Mouse (Mus musculus) embryo, embryonic 9.5 days (tissue): ENCODE results near the gene Man2a1.

Experiments
- DNase-seq: peaks from one replicate; pipeline ENCODE4 v3.0.0-alpha.2; 2017; ENCODE audit errors: extremely low spot score

Gene Man2a1

DNA sequence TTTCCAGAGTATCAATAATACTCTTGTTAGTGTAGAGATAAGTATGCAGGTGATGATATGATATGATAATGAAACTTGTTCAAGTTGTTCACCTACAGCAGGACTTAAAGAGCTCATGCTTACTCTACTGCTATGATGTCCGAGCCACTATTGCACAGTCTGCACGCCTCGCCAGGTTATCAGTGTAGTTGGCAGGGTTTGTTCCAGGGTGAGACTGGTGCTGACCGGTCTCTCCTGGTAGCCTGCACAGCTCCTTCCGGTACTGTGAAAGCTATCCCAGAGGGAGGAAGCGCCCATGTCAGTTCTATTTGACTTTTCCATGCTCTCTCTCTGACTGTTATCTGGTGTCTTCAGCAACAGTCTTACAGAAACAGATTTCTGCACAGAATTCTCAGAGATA, 107.0 kb downstream of the Man2a1 start:
- DNase-seq: no peak

DNA sequence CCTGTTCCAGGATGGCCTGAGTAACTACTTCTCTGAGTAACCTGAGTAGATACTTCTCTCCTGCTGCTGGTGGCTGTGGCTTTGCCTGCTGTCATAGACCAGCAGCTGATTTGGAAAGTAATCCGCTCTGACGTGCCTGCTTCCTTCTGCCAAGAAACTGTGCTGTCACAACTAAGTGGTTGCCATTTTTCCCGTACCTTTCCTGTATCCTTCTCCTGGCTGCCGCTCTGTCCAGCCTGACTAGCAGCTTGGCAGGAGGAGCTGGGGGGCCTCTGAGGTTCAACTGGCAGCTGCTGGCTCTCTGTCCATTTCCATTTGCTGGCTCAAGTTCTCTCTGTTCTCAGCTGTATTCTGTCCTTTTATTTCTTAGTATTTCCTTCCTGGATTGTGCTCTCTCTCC, 115.8 kb downstream of the Man2a1 start:
- DNase-seq: no peak

DNA sequence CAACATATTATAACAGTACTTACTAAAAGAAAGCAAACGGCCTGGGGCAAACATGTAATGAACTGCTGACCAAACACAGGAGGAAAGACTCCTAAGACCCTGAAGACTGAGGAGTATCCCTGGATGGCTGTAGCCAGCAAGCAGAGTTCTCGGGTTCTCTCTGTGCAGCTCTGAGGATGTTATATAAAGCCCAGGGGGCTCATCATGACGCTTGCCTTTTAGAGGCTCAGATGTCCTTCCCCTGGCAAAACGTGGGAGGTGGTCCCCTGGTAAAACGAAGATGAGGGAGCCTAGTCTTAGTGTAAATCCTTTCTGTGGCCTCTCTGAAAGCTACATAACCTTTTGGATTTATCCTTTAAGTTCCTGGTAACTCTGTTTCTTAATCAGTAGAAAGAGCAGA, 119.2 kb downstream of the Man2a1 start:
- no peak for DNase-seq

DNA sequence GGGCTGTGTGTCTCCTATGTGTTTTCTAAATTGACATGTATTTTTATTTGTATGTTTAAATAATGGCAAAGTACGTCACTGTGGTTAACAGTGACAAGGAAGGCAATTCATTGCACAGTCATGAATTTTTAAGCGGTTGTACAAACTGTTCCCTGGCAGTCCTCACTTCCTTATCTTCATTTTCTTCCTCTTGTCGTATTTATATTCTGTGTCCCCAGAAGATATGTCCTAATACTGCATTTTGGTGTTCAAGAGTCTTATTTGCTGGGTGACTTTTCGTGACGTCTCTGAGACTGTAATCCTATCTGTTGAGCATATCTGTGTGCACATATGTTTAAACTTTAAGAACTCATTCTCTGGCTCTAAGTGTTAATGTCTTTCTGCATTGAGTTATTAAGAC, 120.6 kb downstream of the Man2a1 start:
- DNase-seq: no peak

DNA sequence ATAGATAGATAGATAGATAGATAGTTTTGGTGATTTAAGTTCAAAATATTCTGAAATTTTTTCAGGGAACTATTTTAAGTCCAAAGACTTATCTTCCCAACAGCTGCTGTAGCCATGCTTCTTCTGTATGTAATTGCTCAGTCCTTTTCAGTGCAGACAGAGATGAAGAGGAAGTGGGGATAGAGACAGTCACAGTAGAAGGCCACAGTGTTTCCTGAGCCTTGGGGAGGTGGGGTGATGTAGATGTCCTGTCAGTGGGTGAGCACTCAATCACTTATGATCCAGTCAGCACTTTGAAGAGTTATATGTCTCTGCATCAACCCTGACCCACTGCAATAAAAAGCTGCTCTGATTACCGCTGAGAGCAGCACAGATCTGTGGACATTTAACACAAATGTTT, 122.6 kb downstream of the Man2a1 start:
- no peak for DNase-seq

DNA sequence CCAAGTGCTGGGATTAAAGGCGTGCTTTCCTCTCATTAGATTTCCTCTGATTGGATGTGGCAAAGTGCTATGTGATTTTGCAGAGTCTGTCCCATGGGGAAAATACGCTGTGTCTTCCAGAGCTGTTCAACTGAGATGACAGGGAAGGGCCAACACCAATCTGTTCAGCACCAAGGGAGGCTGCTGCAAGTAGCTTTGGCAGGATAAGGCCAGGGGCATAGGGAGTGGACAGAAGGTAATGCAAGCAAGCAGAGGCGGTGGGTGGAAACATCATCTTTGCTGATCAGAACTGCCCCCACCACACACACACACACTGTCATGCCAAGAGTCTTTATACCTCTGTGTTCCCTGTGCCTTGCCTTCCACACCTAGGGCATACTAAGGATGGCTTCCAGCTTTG, 124.7 kb downstream of the Man2a1 start:
- no peak for DNase-seq

DNA sequence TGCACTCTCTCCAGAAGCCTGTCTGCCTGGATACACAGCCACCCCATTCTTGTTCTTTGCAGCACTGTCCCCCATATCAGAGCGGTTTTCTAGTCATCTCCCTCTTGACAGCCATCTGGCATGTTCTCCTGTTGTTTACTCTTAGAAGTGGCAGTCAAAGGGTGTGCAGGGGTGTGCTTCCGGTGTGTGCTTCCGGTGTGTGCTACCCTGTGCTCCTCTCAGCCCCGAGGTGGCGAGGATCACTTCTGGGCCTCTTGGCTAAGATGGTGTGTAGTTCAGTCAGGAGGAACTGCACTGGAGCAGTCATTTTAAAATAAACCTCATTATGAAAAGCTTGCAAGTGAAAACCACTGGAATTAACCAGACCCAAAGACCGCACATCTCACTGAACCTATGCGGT, 125.5 kb downstream of the Man2a1 start:
- no peak for DNase-seq

DNA sequence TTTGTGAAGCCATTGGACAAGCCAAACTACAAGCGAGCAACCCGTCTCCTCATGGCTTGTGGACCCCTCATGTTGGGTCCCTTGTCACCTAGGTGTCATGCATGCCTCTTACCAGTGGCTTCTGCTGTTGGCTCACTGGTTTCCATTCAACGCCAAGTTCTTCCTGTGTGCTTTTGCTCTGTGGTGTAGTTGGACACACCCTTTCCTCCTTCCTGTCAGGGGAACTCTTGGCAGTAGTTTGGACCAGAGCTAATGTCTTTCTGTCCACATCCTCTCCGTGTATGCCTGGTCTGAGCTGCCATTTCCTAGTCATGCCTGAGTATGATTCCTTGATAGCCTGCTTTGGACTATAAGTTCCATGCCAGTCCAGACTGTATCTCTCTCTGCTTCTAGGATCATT, 135.0 kb downstream of the Man2a1 start:
- DNase-seq: no peak

DNA sequence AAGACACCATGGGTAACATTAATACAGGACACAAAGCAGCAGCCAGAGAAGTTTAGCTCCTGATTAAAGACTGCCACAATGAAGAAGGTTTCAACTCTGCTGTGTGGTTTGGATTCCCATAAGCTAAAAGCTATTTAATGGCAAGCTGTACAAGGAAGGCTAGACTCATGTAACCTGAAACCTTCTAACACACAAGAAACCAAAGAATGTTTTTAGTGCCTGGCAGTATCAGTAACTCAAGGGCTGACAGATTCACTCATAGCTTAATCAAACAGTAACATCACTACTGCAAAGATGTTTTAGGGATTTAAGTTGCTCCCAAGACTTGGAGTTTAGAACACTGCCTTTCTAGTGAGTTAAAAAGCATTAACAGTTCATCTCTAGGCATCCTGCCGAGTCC, 137.4 kb downstream of the Man2a1 start:
- DNase-seq: no peak

DNA sequence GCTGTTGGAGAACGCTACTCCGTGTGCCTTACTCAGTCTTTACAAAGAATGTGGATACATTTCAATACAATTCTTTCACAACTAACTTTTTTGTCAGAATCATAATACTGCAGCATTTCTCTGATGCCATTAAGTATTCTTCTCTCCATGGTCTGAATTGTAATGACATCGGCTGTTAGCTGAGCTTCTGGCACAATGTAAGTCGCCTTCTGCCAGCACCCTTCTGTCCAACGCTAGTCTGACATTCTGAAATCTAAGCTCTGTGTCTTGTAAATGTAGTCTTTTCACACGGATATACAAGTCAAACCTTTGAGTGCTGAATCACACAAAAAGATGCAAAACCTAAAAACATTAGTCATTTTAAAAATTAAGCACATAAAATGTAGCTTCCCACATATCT, 138.6 kb downstream of the Man2a1 start:
- no peak for DNase-seq

DNA sequence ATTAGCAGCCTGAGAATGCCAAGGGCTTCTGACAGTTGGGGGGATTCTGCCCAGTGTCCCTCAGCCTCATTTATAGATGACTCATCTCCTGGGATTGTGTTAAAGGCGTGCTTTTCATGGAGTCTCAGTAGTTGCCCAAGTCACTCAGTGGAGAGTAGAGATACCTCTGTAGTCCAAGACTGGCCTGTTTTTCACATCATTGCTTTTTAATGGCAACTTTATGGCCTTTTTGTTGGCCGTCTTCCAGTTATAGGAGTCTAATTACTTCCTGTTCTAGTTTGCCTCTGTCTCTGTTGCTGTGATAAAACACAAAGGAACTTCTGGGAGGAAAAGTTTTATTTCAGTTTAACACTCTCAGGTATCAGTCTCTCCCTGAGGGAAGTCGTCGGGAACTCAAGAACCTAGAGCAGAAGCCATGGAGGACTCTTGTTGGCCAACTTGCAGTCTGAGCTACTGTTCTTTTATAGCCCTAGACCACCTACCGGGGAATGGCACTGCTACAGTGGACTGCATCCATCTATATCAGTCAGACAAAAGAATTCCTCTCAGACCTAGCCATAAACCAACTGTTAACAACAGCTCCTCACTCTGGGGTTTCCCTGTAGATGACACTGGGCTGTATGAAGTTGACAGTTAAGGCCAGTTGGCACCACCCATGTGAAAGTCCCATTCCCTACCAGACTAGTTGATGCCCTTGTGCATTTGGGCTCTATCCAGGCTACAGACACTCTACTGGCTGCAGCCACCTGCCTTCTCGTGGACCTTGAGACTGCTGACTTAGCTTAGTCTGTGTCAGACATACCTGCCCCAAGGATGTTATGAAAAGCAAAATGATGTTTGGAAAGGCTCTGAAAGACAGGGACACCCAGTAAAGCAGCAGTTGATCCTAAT, 142.4 kb downstream of the Man2a1 start:
- no peak for DNase-seq

DNA sequence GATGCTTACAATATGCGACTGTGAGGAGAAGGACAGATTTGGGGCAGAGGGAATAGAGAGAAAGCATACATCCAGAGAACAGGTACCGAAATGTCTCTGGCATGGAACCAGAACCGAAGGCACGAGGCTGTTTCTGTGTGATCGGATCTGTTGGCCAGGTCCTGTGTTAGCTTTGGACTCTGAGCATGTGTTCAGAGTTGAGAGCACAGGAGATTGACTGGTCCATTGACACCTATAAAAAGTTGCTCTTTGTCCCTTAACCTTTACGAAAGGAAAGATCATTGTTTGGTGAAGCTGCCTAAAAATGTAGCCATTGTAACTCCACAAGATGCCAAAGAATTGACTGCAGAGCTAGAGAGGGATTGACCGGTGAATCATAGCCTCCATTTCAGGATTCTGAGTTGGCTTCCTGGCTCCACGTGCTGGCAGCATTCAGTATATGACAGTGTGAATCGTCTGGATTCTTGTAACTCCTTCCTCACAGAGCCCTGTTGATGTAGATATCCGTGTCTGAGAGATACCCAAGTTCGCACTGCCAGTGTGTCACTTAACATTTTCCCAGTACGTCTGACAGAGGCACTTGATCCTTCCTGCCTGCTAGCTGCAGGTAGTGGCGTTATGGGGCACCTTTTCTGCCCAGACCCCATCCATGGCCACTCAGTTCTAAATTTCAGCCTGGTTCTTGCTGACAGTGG, 143.2 kb downstream of the Man2a1 start:
- no peak for DNase-seq

DNA sequence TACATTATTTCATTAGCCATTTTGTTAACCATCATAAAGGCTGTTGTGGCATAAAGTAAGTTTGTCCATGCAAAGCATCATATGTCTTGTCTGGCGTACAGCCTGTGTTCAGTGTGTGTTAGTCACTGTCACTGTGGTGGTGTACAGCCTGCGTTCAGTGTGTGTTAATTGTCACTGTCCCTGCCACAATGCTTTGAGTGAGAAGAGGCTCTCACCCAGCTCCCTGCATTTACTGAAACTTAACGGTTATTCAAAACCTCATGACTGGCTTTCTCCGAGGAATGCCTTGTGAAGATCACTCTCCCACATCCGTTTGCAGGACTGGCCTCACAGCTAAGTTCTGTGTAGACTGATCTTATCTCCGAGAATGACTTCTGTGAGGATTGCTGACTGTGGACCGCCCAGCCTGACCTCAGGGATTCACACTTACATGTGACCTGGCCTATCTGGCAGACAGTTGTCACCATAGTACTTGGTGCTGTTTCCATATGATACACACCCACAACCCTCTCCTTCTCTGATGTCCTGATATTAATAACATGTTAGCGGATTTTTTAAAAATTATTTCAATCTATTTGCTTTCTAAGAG, 146.2 kb downstream of the Man2a1 start:
- no peak for DNase-seq

DNA sequence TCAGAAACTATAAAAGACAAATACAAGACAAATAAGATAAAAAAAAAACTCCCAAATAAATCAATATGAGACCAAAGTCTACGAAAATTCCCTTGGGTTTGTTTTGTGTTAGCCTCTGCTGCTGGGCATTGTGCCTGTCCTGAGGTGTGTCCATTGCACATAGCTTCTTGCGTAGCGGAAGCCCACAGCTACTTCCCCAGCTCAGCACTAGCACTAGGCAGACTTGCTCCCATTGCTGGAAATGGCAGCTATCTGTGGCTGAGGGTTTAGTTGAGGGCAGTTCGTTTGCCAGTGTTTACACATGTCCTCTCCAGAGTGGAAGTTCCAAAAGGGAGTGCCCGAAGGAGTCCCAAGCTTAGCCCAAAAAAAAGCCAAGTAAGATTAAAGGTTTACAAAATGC, 146.9 kb downstream of the Man2a1 start:
- DNase-seq: no peak

DNA sequence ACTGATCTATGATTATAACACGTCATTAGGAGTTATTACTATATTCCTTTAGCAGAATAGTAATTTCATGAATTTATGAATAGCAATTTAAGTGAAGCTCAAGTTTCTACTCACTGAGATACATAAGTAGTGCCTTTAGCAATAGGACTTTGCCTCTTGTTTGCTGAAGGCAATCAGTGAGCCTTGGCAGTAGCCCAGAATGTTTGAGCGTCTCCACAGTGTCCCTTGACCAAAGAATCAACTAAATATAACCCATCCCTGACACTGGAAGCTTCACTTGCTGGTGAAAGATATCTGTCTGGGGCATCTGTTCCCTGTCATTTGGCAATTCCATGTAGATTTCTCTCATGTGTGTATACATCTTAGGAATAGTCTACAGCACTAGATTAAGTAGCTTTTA, 147.6 kb downstream of the Man2a1 start:
- no peak for DNase-seq

DNA sequence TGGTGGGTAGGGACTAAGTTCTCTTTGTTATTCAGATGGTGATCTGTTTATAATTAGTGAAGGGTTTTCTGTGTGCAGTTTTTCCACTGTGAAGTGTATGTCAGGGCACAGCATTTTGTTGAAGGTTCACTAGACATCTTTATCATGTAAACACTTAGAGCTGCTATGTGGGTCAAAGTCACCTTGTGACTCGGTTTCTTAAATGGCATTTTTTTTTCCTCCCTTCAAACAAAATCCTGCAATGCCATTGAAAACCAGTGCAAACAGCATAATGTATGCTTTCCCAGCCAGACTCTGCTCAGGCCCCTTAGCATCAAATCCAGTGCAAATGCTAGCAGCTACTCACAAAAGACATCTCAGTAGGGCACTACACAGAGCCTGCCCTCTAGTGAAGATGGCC, 148.6 kb downstream of the Man2a1 start:
- no peak for DNase-seq

DNA sequence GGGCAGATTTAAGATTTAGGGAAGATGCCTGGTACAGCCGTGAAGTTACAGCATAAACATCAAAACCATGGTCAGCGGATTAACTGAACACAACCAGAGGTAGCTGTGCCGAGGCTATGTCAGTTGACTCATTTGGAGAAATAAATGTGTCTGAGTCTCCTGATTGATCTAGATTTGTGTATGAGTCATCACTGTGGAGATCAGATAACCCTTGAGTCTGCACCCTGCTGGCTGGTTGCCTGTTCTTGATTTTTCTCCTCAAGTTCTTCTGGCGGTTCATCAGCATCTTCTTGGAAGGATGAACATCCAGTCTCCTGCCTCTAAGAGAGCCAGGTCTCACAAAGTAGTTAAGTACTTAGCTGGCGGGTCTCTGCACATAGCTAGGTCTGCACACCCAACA, 150.7 kb downstream of the Man2a1 start:
- DNase-seq: no peak

DNA sequence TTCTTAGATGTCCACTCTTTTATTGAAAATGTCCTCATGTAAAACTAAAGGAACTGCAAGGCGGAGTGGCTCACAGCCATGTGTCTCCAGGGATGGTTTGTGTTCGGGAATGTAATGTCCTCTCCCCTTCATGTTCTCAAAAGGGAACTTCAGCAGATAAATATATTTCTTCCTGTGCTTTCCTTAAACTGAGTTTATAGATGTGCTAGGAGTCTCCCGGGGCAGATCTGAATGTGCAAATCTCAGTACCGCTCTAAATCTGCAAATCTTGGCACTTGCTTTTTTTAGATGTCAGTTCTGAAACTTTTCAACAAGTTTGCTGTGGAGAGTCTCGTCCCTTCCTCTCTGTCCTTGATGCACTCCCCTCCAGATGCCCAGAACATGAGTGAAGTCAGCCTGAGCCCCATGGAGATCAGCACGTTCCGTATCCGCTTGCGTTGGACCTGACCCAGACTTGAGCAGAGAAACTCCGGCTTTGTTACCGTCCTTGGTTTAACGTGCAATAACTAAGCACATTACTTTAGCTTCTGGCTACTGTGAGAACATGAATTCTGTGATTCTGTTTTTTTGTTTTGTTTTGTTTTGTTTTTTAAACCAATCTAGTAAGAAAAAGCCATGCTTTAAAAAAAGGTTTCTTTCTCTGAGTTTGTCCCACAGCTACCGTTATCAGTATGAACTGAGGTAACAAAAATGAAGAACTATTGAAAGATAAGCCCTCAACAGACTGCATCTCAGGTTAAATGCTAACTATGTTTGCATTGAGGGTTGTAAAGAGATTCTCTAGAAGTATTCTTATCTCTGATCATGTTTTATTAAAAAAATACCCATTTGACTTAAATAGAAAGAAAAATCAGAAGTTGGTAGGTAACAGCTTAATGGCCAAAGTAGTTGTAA, 151.8 kb downstream of the Man2a1 start:
- DNase-seq: no peak

DNA sequence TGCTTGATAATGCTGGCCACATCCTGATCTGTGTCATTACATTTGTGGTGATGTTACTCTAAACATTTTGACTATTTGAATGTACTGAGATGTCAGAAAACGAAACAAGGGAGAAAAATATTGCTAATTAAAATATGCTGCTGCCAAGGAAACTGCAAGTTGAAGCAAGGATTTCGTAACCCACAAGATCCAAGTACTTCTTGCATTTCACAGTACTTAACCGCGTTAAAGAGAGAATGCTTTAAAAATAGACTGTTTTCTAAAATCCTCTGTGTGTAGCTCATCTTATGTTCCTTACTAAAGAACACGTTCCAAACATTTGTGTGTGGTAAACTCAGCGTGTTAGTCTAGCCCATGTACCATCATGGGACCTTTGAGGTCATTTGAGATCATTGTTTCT, 153.0 kb downstream of the Man2a1 start:
- no peak for DNase-seq

DNA sequence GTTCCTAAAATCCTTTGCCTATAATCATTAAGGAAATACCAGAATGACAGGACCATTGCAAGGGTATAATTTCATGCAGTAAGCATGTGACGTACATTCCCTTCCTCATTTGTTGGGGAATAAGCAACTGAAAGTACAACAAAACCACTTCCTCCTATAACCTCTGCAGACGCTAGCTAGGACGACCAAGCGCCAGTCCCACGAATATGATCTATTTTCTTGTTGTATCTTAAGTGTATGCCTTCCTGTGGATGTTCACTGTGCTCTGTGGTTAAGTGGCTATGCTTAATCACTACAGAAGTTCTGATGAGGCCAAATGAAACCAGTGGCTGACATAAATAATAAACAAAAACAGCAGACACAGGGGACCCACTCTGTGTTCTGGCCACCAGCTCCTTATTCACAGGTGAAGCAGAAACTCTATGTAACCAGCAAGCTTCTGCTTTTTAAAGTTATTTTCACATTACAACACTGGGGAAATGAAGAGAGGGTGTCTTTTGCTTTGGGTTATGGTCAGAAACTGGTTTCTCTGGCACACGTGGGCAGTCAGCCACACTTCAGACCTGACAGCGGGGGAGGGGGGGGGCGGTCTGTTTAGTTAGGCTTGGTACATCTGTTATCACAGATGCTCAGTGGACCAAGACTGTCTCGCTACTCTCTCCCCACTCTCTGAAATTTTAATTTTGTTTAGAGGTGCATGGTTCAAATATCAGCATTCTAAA, 153.8 kb downstream of the Man2a1 start:
- no peak for DNase-seq

DNA sequence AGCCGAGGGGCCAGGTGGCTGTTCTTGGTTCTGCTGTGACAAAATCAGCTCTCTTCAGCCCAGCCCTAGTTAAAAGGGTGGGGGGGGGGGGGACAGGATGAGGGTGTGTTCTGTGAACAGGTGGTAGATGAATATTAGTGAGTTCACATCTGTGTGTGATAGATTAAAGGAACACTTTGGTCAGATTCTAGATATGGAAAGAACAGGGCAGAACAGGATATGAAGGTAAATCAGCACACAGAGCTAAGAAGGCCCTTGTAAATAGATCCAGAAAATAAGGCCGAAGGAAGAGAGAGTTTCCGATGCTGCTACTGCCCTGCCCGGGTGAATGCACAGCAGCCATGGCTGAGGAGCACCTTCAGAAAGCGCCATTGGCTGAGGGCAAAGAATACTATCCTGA, 154.7 kb downstream of the Man2a1 start:
- no peak for DNase-seq
